Mouse (Mus musculus) heart, embryonic 15.5 days (tissue): ENCODE data around the gene Lactbl1. TPM values are rescaled to one million over a fixed set of nuclear protein-coding genes. Genes with fewer than 3 reads are reported as not detected.

Source experiments
- ATAC-seq: fragments of 200-750 bp; cut with Nextera tagmentation; replicated peaks from 2 replicates; pipeline ENCODE4 v1.8.0; 2017; ENCODE audit warnings: low read depth, moderate TSS enrichment; ENCODE audit not compliant: insufficient number of reproducible peaks, insufficient read depth, low FRiP score
- H3K27ac ChIP-seq: fragments of 300-500 bp; sonication (generic); 2 replicates; pipeline ENCODE4 v1.5.1; 2015; ENCODE audit warnings: mild to moderate bottlenecking, inconsistent platforms
- H3K27me3 ChIP-seq: fragments of 300-500 bp; sonication (generic); 2 replicates; pipeline ENCODE4 v1.6.1; 2015; ENCODE audit warnings: inconsistent platforms
- H3K36me3 ChIP-seq: fragments of 300-500 bp; sonication (generic); 2 replicates; pipeline ENCODE4 v1.6.1; 2015; ENCODE audit warnings: mild to moderate bottlenecking, inconsistent platforms
- H3K4me1 ChIP-seq: fragments of 300-500 bp; sonication (generic); replicated peaks from 2 replicates; pipeline ENCODE4 v1.6.1; 2015; ENCODE audit warnings: inconsistent platforms
- H3K4me2 ChIP-seq: fragments of 300-500 bp; sonication (generic); 2 replicates; pipeline ENCODE4 v1.6.1; 2015; ENCODE audit warnings: inconsistent platforms, mild to moderate bottlenecking, moderate library complexity
- H3K4me3 ChIP-seq: fragments of 300-500 bp; sonication (generic); 2 replicates; pipeline ENCODE4 v1.5.1; 2015; ENCODE audit warnings: mild to moderate bottlenecking, inconsistent platforms
- H3K9ac ChIP-seq: fragments of 300-500 bp; sonication (generic); 2 replicates; pipeline ENCODE4 v1.6.1; 2015; ENCODE audit warnings: mild to moderate bottlenecking, inconsistent platforms
- H3K9me3 ChIP-seq: fragments of 300-500 bp; sonication (generic); replicated peaks from 2 replicates; pipeline ENCODE4 v1.6.1; 2016; ENCODE audit warnings: inconsistent platforms
- WGBS: fragments of 180-500 bp; shearing (Covaris S2); methylation state at CpG from one replicate; pipeline ENCODE4 v1.1.7; 2015; ENCODE audit warnings: mixed read lengths; 5-methylcytosine and 5-hydroxymethylcytosine counted together
- microRNA-seq: library from miRNA; unstranded; fragments of <30 nt; microRNA quantifications from one replicate; pipeline ENCODE4, GENCODE M21; 2016
- polyA plus RNA-seq: library from polyadenylated mRNA; unstranded; fragments of >200 nt; fragmentation: Nextera tagmentation; extraction: Ambion mirVana; gene quantifications from 2 replicates; pipeline ENCODE4 v1.2.1, GENCODE M21; 2015

Lactbl1 gene
- polyA plus RNA-seq, 1 experiment from 2014 or later = not detected

GRCm38 (mm10) chr4:136685431-136685869, 63.0 kb downstream of the Lactbl1 start:
- no peaks in the 10 kb centered on the region for H3K36me3 ChIP-seq
- H3K9me3 ChIP-seq = no peaks in the 10 kb centered on the region
- no peaks in the 10 kb centered on the region; the same call in 1 of the 2 replicates for H3K4me1 ChIP-seq
- ATAC-seq = no peak
- WGBS = 59% methylated on average over 10 of the region's 10 CpGs
- H3K4me2 ChIP-seq = no peak overlapping the region
- peaks cover 36% of the 10 kb centered on the region for H3K27me3 ChIP-seq
- no peak overlapping the region for H3K4me3 ChIP-seq
- H3K9ac ChIP-seq = no peak overlapping the region
- no peak overlapping the region for H3K27ac ChIP-seq

GRCm38 (mm10) chr4:136688113-136688512, 65.7 kb downstream of the Lactbl1 start:
- Histone ChIP-seq H3K27me3 (peaks cover 23% of the 10 kb centered on the region), H3K9ac (no peak overlapping the region)

More at GRCm38 (mm10) chr4:136688113-136688512, 65.7 kb downstream of the Lactbl1 start:
- 56% methylated on average over 4 of the region's 4 CpGs for WGBS
- no peak overlapping the region for H3K4me3 ChIP-seq
- H3K9me3 ChIP-seq = no peaks in the 10 kb centered on the region
- H3K27ac ChIP-seq = no peak overlapping the region
- H3K36me3 ChIP-seq = no peaks in the 10 kb centered on the region
- H3K4me1 ChIP-seq = no peaks in the 10 kb centered on the region
- ATAC-seq = no peak
- no peak overlapping the region for H3K4me2 ChIP-seq

Small RNAs within 50 kb of the gene (microRNA-seq; reads per million reads assigned to microRNA genes)
- gene Gm22180 = not detected

Other genes starting within 250 kb of the Lactbl1 start
- 0.18 and 0.37 TPM in 2 replicates for gene Htr1d, start 199.1 kb upstream of the Lactbl1 start, polyA plus RNA-seq
- gene 6030445D17Rik, start 160.4 kb upstream of the Lactbl1 start, polyA plus RNA-seq = 0.25 and 0.38 TPM in 2 replicates
- 99.5 and 104 TPM in 2 replicates for gene Luzp1, start 152.9 kb upstream of the Lactbl1 start, polyA plus RNA-seq
- gene Kdm1a, start 19.9 kb upstream of the Lactbl1 start, polyA plus RNA-seq = 21.4 and 26.3 TPM in 2 replicates
- gene Tex46, start 12.2 kb upstream of the Lactbl1 start, polyA plus RNA-seq = not detected in 2 replicates
- gene Ephb2, start 213.4 kb downstream of the Lactbl1 start, polyA plus RNA-seq = 1.3 and 3.3 TPM in 2 replicates